Mouse (Mus musculus): Measurements from ENCODE around the gene Gadd45b.

Gadd45b gene

GRCm38 (mm10) chr10:80935241-80935640 lies 5.4 kb downstream of the Gadd45b start:
- DNase-seq (ENCODE audit: low spot score), result no peak

DNA sequence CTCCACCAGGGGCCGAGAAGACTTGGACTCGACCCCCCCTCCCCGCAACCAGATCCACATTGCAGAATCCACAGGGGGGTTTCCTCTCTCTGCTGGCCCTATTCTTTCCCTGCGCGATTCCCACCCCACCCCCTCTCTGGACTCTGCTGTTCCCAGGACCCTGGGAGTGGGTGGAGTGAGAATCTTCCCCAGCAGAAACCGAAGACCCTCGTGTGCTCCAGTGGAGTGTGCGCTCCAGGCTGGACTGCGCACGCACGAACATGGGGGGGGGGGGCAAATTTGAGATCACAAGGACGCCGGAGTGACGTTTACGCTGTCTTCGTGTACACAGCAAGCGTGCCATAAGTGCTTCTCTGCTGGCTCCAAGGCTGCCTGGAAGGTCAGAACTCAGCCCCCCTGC lies 5.8 kb downstream of the Gadd45b start:
- no peak for DNase-seq (ENCODE audit: low spot score)

DNA sequence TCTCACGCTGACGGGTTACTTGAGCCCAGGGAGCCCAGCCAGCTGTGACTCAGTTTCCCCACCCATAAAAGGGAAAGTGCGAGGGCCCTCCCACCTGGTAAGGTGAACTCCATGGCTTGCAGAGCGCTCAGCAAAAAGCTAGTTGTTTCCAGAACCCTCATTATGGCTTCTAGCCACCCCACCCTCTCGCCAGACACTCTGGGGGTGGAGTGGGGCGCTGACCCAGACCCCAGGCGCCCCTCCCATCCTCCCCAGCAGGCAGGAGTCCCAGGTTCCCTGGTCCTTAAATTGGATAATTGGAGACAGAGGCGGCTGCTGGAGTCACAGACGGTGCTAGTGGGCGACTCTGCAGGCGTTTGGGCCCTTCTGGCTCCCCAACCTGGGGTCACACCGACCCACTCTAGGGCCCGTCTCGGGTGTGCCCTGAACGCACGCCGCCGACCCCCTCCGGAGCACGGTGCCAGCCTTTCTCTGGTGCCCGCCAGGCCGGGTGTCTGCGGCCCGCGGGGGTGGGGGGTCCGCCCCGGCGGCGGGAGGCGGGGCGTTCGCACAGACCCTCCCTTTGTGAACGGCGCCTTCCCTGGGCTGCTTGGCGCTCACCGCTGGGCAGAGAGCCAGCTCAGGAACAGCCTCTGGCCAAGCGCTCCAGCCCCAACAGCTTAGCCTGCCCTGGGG lies 6.4 kb downstream of the Gadd45b start:
- DNase-seq (ENCODE audit: low spot score), result peak; percentile 77

GRCm38 (mm10) chr10:80936810-80937164 lies 6.9 kb downstream of the Gadd45b start:
- no peak for DNase-seq (ENCODE audit: low spot score)

GRCm38 (mm10) chr10:80937646-80938045 lies 7.8 kb downstream of the Gadd45b start:
- peak; percentile 93 for DNase-seq (ENCODE audit: low spot score)

DNA sequence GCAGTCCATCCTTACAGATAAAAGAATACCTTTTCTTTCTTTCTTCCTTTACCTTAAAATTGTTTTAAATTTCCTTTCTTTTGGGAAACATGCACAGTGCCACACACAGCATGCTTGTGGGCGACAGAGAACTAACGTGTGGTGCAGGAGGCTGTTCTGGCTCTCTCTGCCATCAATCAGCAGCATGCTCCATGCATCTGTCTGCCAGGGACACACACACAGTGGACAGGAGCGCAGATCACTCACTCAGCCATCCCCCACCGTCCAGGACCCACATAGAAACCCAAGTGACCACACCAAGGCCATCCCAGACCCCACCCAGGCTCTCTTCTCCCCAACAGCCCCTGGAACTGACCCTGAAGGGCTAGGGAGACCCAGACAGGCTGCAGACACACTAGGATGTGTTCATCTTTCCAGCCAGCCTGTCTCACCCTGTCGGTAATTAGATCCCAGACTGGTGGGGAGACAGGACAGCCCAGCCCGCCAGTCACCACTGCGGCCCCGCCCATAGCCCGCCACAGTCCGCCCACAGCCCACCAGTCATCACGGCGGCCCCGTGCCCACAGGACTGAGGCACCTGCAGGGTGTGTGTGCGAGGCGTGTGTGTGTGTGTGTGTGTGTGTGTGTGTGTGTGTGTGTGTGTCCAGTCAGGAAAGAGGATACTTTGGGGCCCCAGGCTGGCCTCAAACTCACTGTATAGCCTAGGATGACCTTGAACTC lies 9.1 kb downstream of the Gadd45b start:
- DNase-seq (ENCODE audit: low spot score), result no peak

- peak; percentile 91 for DNase-seq (ENCODE audit: low spot score)
Observed at GRCm38 (mm10) chr10:80939671-80940070, 9.8 kb downstream of the Gadd45b start.

- peak; percentile 87 for DNase-seq (ENCODE audit: low spot score)
Observed at GRCm38 (mm10) chr10:80940320-80940987, 10.6 kb downstream of the Gadd45b start.

DNA sequence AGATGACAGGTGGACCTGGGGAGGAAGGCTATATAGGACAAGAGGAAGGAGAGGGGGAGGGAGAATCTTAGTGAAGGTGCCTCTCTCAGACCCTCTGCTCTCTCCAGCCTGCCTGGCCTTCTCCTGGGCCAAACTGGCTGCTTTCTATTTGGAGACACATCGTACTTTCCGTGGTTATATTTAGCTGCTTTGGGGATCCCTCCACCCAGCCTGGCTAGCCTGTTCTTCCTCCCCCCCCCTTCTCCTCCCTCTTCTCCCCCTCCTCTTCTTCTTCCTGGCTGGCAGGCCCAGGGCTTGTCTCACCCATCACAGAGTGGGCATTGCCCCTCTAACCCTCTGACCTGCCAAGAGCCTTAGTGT lies 11.1 kb downstream of the Gadd45b start:
- no peak for DNase-seq (ENCODE audit: low spot score)

- no peak for DNase-seq (ENCODE audit: low spot score)
Observed at GRCm38 (mm10) chr10:80942919-80943318, 13.0 kb downstream of the Gadd45b start.

GRCm38 (mm10) chr10:80943701-80944100 lies 13.8 kb downstream of the Gadd45b start:
- DNase-seq (ENCODE audit: low spot score), result no peak

GRCm38 (mm10) chr10:80944231-80944630 lies 14.4 kb downstream of the Gadd45b start:
- no peak for DNase-seq (ENCODE audit: low spot score)

- no peak for DNase-seq (ENCODE audit: low spot score)
Observed at GRCm38 (mm10) chr10:80946684-80947437, 17.0 kb downstream of the Gadd45b start.

DNA sequence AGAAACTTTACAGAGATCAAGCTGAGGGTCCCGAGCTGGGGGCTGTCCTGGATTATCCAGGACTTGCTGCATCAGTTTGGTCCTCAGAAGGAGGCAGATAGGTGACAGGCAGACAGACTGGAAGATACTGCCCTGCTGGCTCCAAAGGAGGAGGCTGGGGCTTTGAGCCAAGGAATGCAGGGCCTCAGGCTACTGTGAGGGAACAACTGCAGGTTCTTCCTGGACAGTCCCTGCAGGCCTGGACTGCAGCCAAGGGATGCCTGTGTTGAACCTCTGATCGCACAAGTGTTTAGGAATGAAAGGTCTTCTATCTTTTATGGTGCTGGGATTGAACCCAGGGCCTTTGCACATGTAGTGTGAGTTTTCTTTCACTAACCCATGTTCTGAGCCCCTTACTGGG lies 17.9 kb downstream of the Gadd45b start:
- no peak for DNase-seq (ENCODE audit: low spot score)

GRCm38 (mm10) chr10:80948570-80948969 lies 18.7 kb downstream of the Gadd45b start:
- DNase-seq (ENCODE audit: low spot score), result peak; percentile 70

- DNase-seq (ENCODE audit: low spot score), result no peak
Observed at GRCm38 (mm10) chr10:80949081-80949480, 19.2 kb downstream of the Gadd45b start.

DNA sequence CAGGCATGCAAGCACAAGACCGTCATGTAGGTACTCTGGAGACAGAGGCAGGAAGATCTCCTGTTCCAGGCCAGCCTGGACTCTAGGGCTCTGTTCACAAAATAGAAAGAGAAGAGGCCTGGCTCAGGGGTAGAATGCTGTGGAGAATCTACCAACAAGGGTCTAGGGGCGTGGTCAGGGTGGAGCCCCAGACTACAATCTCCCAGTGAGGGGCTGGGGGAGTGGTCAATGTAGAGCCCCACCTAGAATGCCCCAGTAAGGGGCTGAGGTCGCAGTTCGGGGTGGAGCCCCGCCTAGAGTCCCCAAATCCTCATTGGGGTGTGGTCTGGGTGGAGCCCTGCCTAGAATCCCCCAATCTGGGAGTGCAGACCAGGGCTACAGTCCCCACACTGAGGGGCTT lies 20.4 kb downstream of the Gadd45b start:
- no peak for DNase-seq (ENCODE audit: low spot score)

GRCm38 (mm10) chr10:80951761-80952390 lies 22.0 kb downstream of the Gadd45b start:
- DNase-seq (ENCODE audit: low spot score), result no peak

- DNase-seq (ENCODE audit: low spot score), result no peak
Observed at GRCm38 (mm10) chr10:80952449-80952848, 22.6 kb downstream of the Gadd45b start.

- no peak for DNase-seq (ENCODE audit: low spot score)
Observed at GRCm38 (mm10) chr10:80954415-80954814, 24.5 kb downstream of the Gadd45b start.

DNA sequence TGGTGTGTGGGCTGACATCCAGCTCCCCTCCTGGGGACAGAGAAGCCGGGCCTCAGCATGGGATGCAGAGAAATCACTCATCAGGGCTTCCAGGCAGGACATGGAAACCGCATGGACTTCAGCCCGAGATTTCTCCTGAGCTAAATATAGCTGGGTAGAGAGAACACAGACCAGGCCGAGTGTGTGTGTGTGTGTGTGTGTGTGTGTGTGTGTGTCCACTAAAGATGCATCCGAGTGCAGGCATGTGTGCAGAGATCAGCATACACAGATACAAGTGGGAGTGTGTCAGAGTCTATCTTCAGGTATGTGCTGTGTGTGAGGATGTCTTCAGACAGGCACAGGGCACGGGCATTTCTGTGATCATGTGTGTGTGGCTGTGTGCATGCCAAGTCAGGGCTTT lies 25.0 kb downstream of the Gadd45b start:
- DNase-seq (ENCODE audit: low spot score), result no peak

DNA sequence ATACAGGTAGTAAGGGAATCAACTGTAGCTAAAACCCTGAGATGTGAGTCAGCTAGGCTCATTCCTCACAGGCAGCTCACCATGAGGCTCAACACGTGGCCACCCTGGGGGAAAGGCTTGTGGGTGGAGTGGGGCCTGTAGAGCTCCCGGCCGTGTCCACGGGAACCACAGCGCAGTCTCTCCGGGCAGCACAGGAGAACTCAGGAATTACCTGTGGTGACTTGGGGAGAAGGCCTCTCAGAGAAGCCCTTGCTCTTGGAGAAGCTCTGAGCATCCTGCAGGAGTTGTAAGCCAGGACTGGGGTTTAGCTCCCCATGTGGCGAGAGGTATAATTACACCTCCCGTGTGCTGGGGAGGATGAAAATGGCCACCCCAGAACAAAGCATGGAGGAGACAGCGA lies 25.7 kb downstream of the Gadd45b start:
- peak; percentile 71 for DNase-seq (ENCODE audit: low spot score)

All from lung, postnatal 25 days (tissue).